Mouse (Mus musculus): ENCODE results near the gene Nfkbid.

The Nfkbid gene

GRCm38 (mm10) chr7:30421175-30421889 lies at the start of gene Nfkbid:
Gene Nfkbid, plus strand, starts transcription at chr7:30421732.
- DNase-seq (ENCODE audit: low spot score in 2 of 2) = peak; percentile 64 to 73

- peak; percentile 97 to 98 for DNase-seq (ENCODE audit: low spot score in 2 of 2)
Measured at GRCm38 (mm10) chr7:30373501-30373962, 48.0 kb upstream of the Nfkbid start.

DNA sequence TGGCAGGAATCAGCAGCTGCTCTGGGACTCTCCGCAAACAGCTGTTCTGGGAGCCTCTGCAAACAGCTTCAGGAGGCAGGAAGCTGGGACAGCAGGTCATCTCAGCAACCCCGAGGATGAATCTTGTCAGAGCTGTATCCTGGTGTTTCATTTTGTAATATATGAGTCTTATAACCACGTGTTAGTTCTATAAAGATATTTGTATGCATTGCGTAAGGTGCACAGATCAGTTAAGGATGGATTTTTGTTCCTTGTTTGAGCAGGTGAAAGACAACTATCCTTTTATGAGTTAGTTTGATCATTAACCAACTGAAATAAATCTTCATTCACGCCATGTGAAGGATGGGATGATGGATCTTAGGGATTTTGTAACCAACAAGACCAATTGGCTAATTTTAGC lies 41.5 kb upstream of the Nfkbid start:
- no peak for DNase-seq (ENCODE audit: low spot score in 2 of 2)

DNA sequence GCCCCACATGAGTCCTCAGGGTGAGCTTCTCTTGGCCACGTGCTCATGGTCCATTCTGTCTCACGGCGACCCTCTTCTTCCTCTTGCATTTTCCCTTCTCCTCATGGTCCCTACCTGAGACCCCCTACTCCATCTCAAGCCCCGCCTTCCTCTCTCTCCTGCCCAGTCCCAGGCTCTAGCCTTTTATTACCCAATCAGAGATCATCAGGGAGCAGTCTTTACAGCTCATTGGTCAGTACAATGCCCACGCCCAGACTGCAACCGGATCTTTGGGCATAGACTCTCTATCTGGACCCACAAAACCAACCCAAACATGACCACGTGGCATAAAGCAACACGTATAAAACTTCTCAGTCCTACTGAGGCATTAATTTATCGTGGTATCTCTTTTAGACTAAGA lies 37.4 kb upstream of the Nfkbid start:
- no peak for DNase-seq (ENCODE audit: low spot score in 2 of 2)

DNA sequence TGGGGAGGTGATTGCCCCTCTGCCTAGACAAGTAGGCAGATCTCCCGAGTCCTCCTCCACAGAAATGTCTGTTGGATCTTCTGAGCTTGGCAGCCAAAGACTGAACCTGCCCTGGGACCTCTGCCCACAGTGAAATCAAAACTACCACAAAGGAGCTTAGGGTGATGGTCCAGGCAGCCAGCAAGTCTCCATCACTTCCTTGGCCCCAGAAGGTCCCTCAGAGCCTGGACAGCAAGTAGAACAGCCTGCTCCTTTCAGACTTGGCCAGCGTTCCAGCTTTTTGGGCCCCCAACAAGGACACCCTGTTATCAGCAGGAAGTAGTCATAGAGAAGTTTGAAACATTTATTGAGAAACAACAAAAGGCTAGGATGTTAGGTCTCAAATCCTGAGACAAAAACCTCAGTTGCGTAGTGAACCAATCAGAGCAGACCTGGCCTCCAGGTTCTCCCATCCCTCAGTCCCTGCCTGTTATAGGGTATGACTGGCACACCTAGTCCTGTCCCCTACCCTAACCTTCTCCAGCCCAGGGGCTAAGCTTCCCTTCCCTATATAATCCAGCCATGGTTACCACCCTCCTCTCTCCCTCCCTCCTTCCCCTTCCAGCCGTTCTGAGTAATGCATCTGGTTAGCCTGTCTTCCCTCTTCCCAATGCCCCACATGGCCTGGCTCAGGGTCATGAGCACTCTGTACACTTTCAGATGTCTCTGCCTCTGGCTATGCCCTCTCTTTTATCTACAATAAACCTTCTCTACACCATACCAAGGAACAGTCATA lies 28.6 kb upstream of the Nfkbid start:
- DNase-seq (ENCODE audit: low spot score in 2 of 2) = no peak

- no peak for DNase-seq (ENCODE audit: low spot score in 2 of 2)
Measured at GRCm38 (mm10) chr7:30393631-30394030, 27.9 kb upstream of the Nfkbid start.

DNA sequence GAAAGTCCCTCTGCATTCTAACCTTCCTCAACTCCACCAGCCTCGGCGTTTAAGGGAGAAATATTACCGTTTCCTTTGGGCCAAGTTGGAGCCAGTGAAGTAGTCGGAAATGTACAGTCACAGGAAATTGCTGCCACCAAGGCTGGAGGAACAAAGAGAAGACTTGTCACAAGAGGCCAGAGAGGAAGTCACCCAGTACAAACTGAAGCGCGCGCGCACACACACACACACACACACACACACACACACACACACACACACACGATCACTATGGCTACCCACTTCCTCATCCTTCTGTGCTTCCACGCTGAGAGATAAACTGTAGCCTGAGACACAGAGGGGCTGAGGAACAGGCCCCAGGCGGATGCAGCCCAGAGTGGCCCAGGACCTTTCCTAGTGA lies 27.2 kb upstream of the Nfkbid start:
- DNase-seq (ENCODE audit: low spot score in 2 of 2) = peak; percentile 47 to 51

DNA sequence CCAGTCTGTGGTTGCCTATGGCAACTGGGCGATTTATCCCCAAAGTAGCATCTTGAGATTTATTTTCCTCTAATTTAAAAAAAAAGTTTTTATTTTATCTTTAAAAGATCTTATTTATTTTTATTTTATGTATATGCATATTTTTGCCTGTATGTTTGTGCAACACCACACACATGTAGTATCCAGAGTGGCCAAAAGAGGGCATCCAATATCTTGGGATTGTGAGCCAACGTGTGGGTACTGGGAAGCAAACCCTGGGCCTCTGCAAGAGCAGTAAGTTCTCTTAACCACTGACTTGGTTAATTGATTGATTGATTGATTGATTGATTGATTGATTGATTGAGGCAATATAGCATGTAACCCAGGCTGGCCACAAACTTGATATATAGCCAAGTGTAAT lies 26.7 kb upstream of the Nfkbid start:
- DNase-seq (ENCODE audit: low spot score in 2 of 2) = no peak

DNA sequence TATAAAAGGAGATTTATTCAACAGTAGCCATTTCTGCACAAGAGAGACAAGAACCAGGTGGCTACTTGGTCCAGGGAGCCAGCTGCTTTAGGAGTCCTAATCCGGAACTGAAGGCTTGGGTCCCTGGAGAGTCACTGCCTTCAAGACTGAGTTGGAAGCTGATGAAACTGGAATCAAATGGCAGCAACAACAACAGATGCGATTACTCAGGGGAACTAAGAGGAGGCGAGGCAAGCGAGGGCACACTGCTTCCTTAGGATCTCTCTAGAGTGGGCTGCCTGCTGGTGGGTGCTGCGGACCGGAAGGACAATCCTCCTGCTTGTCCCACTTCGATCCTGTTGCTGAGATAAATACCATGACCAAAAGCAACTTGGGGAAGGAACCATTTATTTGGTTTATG lies 21.9 kb upstream of the Nfkbid start:
- DNase-seq (ENCODE audit: low spot score in 2 of 2) = no peak

GRCm38 (mm10) chr7:30402343-30402742 lies 19.2 kb upstream of the Nfkbid start:
- DNase-seq (ENCODE audit: low spot score in 2 of 2) = no peak

DNA sequence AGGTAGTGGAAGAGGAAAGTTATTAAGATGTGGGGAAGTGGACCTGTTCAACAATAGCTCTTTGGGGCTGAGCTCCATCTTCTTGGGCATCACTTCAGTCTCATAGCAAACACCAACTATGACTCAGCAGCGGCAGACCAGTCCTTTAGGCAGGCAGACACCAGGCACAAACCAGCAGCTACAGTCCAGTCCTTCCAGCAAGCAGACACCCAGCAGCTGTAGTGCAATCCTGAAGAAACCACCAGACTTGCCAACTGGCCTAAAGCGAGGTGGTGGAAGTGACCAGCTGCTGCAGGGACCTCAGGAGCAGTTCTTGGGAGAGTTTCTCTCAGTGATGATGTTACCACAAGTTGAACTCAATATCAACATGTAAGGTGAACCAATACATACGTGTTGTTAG lies 12.9 kb upstream of the Nfkbid start:
- DNase-seq (ENCODE audit: low spot score in 2 of 2) = no peak

DNA sequence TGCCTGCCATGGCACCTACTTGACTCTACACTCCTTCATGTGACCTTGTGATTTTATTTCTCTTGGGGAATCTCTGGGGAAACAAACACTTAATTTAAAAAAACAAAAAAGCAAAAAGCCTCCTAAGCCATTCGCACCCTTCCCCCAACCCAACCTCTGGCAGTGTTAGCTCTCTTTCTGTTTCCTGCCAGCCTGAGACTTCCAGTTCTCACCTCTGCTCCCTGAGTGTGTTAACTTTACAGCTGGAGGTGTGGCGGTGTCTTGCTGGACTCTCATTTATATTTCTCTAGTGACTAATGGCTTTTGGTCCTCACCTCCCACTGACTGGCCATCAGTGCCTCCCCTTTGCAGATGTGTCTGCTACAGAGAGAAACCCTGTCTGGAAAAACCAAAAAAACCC lies 11.7 kb upstream of the Nfkbid start:
- DNase-seq (ENCODE audit: low spot score in 2 of 2) = no peak

- no peak for DNase-seq (ENCODE audit: low spot score in 2 of 2)
Measured at GRCm38 (mm10) chr7:30411023-30411422, 10.5 kb upstream of the Nfkbid start.

DNA sequence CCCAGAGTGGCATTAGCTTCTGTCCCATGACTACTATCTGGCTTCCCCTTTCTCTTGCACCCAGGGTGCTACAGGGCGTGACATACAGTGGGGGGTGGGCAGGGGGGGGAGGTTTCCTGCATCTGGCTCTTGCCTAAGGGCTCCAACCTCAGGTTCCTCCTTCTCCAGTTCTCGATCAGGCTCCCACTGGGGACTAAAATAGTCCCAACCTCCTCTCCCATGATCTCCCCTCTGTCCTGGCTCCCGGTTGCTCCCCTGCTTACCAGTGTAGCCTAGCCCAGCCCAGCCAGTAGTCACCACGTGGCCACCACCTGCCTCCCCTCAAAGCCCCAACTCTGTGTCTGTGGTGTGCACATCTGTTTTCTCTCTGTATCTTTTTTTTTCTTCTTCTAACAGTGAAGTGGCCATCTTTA lies 8.8 kb upstream of the Nfkbid start:
- no peak for DNase-seq (ENCODE audit: low spot score in 2 of 2)

DNA sequence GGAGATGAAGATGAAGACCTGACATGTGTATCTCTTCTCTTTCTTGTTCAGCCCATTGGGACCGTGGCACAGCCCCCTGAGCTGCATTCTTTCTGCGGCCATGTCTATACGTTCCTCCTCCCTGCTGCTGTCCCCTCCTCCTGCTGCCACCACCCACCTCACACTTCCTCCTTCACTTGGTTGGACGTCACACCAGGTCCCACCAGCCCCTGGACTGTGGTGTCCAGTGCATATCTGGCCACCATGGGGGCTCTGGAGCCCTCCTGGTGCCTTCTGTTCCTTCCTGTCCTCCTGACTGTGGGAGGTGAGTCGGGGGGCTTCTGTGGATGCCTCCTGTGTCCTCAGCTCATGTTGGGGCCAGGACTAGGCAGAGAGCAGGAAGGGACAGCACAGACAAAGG lies 7.9 kb upstream of the Nfkbid start, which contains the start of gene Tyrobp:
TSS of gene Tyrobp (plus strand) at position 165 of the 400 bp plus-strand sequence.
- DNase-seq (ENCODE audit: low spot score in 2 of 2) = no peak

DNA sequence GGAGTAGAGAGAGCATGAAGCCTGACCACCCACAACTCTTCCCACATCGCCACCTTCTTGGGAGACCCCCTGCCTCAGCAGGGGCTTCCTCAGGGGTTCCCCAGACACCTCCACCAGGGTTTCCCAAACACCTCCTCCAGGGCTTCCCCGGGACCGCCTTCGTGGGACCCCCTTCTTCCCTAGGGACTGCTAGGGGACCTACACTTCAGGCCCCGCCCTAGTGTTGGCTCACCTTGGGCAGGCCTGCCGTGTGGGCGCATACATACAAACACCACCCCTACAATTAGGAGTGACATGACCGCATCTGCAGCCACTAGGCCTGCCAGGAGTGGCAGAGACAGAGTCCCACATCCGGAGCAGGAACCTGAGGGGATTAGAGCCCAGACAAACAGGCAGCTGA lies 3.7 kb upstream of the Nfkbid start:
- DNase-seq (ENCODE audit: low spot score in 2 of 2) = no peak

DNA sequence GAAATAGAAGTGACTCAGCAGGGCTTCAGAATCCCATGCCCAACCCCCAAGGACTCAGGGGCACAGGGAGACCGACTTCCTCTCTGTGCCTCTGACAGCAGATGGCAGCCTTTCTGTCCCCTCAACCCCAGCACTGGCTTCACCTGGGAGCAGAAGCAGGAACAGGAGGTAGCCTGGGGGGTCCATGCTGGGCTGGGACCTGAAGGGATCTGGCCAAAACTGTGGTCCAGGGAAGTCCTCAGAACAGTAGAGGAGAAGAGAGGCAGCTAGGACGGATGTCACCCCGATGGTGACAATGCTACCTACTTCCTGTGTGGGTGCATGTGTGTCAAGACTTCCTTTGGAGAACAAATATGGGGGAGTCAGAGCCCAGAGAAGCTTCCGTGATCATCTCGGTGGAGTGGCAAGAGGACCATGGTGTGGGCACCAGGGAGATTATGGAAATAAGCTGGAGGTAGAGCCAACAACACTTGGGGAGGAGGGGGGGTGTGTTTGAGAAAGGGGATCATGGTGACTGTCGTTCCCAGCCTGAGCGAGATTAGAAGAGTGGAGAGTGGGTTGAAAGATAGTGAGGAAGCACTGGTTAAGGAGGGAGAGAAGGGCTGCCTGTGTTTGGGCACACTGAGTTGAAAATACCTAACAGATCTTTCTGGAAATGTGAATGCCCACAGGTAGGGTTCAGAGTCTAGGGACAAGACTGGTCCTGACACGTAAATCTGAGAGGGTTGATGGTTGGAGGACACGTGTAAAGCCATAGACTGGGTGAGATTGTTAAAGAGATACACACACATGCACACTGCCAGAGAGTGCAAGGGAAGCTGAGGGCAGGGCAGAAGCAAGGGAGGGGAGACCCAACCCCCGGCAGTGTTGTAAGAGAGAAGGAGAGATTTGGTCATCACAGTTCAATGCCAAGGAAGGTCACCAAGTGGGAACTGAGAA lies 1.7 kb upstream of the Nfkbid start, which contains the start of gene Hcst:
TSS of gene Hcst (minus strand) at position 294 of the 939 bp plus-strand sequence.
- DNase-seq (ENCODE audit: low spot score in 2 of 2) = no peak

GRCm38 (mm10) chr7:30420673-30421072 lies 859 bp upstream of the Nfkbid start:
- no peak for DNase-seq (ENCODE audit: low spot score in 2 of 2)

- DNase-seq (ENCODE audit: low spot score in 2 of 2) = peak; percentile 96 to 97
Measured at GRCm38 (mm10) chr7:30421890-30422435, 431 bp downstream of the Nfkbid start.

DNA sequence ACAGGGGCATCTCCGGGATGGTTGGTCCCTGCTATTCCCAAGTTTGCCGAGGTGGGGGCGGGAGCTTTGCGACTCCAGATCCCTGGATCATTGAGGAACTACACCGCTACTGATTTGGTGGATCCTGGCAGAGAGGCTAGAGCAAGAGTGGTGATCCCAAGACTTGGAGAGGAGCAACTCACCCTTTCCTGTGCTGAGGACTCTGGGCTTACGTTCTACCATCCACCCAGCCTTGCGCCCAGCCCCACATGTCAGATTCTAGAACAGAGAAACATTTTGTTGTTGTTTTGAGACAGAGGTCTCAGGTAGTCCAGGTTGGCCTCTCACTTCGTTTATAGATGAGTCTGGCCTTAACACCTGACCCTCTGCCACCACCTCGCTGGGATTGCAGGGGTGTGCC lies 1.0 kb downstream of the Nfkbid start:
- no peak for DNase-seq (ENCODE audit: low spot score in 2 of 2)

DNA sequence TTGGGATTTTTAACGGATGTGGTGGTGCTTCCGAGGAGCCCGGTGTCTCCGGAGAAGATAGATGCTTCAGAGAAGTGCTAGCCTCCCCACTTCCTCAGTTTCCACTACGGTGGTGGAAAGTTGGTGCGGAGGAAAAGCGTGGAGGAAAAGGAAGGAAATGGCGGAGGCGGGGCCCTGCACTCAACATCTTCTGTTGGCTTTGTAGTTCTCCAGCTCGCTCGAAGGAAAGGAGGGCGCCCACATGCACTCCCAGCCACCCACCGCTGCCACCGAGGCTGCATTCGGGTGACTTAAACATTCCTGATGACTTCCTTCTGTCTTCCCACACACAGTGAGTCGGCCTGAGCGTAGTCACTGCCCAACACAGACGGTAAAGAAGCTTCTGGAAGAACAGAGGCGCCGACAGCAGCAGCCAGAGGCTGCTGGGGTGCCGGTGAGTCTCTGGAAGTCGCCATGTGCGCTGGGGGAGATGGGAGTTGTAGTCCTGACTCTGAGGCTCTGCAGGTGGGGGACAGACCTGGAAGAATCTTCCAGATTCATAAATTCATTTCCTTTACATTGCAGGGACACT lies 1.6 kb downstream of the Nfkbid start:
- DNase-seq (ENCODE audit: low spot score in 2 of 2) = peak; percentile 57 to 63

Measured in right cerebral cortex, postnatal 10 days (tissue).